Mouse (Mus musculus) spleen, adult 2 months (tissue): ENCODE data around the gene Yeats2. TPM values are rescaled to one million over a fixed set of nuclear protein-coding genes. Genes with fewer than 3 reads are reported as not detected.

Experiments
- DNase-seq, 2 experiments: peaks; one replicate each; pipeline versions ENCODE4 v3.0.0 to v3.0.0-alpha.2; 2012 to 2021; ENCODE audit warnings: low spot score in 2 of 2, low read depth in 1 of 2
- H3K27ac ChIP-seq: fragments of 200-500 bp; 2 replicates; pipeline ENCODE4 v1.5.1; 2012; ENCODE audit warnings: low read length, inconsistent platforms; ENCODE audit not compliant: insufficient read depth
- H3K27me3 ChIP-seq: fragments of 200-500 bp; 2 replicates; pipeline ENCODE4 v1.6.1; 2012; ENCODE audit warnings: mild to moderate bottlenecking, moderate library complexity, low read length, inconsistent platforms; ENCODE audit not compliant: control insufficient read depth, insufficient read depth
- H3K36me3 ChIP-seq: fragments of 200-500 bp; 2 replicates; pipeline ENCODE4 v1.6.1; 2012; ENCODE audit warnings: mild to moderate bottlenecking, low read length, inconsistent platforms; ENCODE audit not compliant: control insufficient read depth, insufficient read depth
- H3K4me1 ChIP-seq: fragments of 200-500 bp; 2 replicates; pipeline ENCODE4 v1.6.1; 2011; ENCODE audit warnings: inconsistent platforms; ENCODE audit not compliant: control insufficient read depth, insufficient read depth, insufficient read length
- H3K4me3 ChIP-seq: fragments of 200-500 bp; 2 replicates; pipeline ENCODE4 v1.5.1; 2011; ENCODE audit warnings: mild to moderate bottlenecking, inconsistent platforms; ENCODE audit not compliant: insufficient read depth, insufficient read length; ENCODE audit errors: extremely low read depth
- CTCF ChIP-seq: fragments of 200-500 bp; IDR thresholded peaks from 2 replicates; pipeline ENCODE4 v1.5.1; 2011; ENCODE audit warnings: mild to moderate bottlenecking, inconsistent platforms; ENCODE audit not compliant: insufficient read depth, insufficient read length, insufficient replicate concordance; ENCODE audit errors: extremely low read depth
- POLR2A ChIP-seq: fragments of 200-500 bp; IDR thresholded peaks from 2 replicates; pipeline ENCODE4 v1.6.1; 2011; ENCODE audit warnings: low read depth, low read length, inconsistent platforms
- WGBS: fragments of 180-500 bp; shearing (Covaris S2); methylation state at CpG from one replicate; pipeline ENCODE4 v1.1.7; 2018; 5-methylcytosine and 5-hydroxymethylcytosine counted together
- polyA plus RNA-seq: library from polyadenylated mRNA; depleted of rRNA; stranded (reverse); fragments of >200 nt; gene quantifications from 2 replicates; pipeline ENCODE4 v1.2.3, GENCODE M21; 2012; rRNA removed

Yeats2 gene
- polyA plus RNA-seq, result 12.5 and 16.7 TPM in 2 replicates

- H3K27me3 ChIP-seq, result no peaks in the 10 kb centered on the region
- H3K36me3 ChIP-seq, result no peaks in the 10 kb centered on the region
- WGBS, result 1% methylated on average over 80 of the region's 92 CpGs
- peaks cover 7% of the 10 kb centered on the region; the same call in 1 of the 2 replicates for H3K4me1 ChIP-seq
- peak within 1 kb of the TSS; percentile 80 for H3K4me3 ChIP-seq
- TF ChIP-seq POLR2A, result peak; percentile 29; the same call in 1 of the 2 replicates
- no peak for TF ChIP-seq CTCF
- peak within 1 kb of the TSS; percentile 73 for H3K27ac ChIP-seq
- DNase-seq, result peak; percentile 76 to 86
Observed at GRCm38 (mm10) chr16:20140772-20141531, at the start of gene Yeats2. Gene Yeats2, plus strand, starts transcription at chr16:20141063.

DNA sequence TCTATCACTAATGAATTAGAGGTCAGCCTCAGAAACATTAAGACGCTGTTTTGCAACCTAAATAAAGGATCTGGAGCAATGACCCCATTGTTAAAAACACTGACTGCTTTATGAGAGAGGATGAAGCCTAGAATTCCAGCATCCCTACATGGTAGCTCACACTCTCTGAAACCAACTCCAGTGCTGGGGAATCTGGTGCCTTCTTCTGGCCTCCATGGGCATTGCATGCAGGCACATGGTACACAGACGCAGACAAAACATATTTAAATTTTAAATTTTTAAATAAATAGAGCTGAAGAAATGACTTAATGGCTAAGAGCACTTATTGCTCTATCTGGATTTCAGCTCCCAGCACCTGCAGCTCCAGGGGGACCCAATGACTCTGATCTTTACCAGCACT is 44.9 kb upstream of the Yeats2 start:
- H3K4me1 ChIP-seq, result peaks cover 2% of the 10 kb centered on the region
- H3K36me3 ChIP-seq, result peaks cover 1% of the 10 kb centered on the region; the same call in 1 of the 2 replicates
- WGBS, result 84% methylated on average over 2 of the region's 2 CpGs
- no peak for TF ChIP-seq CTCF
- no peak for TF ChIP-seq POLR2A
- no peak overlapping the region for H3K4me3 ChIP-seq
- no peaks in the 10 kb centered on the region for H3K27me3 ChIP-seq
- no peak overlapping the region for H3K27ac ChIP-seq
- DNase-seq, result no peak

- H3K4me3 ChIP-seq, result peak within 1 kb of the TSS; percentile 93
- peak; percentile 91 to 93 for DNase-seq
- peak within 1 kb of the TSS; percentile 99 for H3K27ac ChIP-seq
- peaks cover 1% of the 10 kb centered on the region; the same call in 1 of the 2 replicates for H3K36me3 ChIP-seq
- peaks cover 2% of the 10 kb centered on the region for H3K4me1 ChIP-seq
- no peaks in the 10 kb centered on the region for H3K27me3 ChIP-seq
- peak; percentile 46; the same call in 1 of the 2 replicates for TF ChIP-seq CTCF
- TF ChIP-seq POLR2A, result peak; percentile 90
- WGBS, result 3% methylated on average over 29 of the region's 29 CpGs
Observed at GRCm38 (mm10) chr16:20097069-20097710, 43.7 kb upstream of the Yeats2 start, which contains the start of gene Klhl24. Gene Klhl24, plus strand, starts transcription at chr16:20097542.

DNA sequence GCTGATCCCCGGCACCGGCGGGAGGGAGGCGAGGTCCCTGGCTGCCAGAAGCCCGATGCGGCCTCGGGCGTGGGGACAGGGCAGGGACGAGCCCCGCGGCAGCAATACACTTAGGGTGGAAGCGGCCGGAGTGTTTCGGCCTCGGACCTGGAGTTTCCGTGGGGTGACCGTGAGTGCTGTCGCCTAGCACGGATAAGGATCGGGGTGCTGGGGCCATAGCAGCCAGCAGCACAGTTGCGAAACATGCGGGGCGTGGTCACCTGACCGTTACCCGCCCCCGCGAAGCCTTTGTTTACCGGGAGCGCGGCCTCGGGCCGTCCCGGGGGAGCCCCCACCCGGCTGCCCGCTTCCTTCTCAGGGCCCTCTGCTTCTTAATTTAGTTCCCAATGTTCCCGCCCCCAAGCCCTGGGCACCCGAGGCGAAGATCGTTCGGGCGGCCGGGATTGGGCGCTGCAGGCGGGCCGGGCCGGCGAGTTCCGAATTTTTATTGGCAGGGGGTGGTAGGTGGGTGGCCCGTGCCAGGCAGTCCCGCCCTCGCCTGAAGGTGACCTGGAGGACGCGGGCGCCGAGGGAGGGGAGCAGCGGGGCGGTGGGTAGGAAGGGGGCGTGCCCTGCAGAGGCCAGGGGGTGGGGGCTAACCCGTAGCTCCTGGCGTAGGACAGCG is 43.0 kb upstream of the Yeats2 start:
- Histone ChIP-seq H3K4me1 (peaks cover 2% of the 10 kb centered on the region), H3K27me3 (no peaks in the 10 kb centered on the region), H3K36me3 (peaks cover 1% of the 10 kb centered on the region; the same call in 1 of the 2 replicates), H3K27ac (peak overlapping the region; percentile 99), H3K4me3 (peak overlapping the region; percentile 93)
- WGBS, result under 1% methylated on average over 61 of the region's 61 CpGs
- TF ChIP-seq POLR2A, result no peak
- TF ChIP-seq CTCF, result no peak
- DNase-seq, result peak; percentile 88 to 95

GRCm38 (mm10) chr16:20098375-20098727 is 42.5 kb upstream of the Yeats2 start:
- DNase-seq, result no peak
- under 1% methylated on average over 4 of the region's 4 CpGs for WGBS
- TF ChIP-seq POLR2A, result no peak
- no peak for TF ChIP-seq CTCF
- Histone ChIP-seq H3K36me3 (peaks cover 4% of the 10 kb centered on the region), H3K4me1 (peaks cover 2% of the 10 kb centered on the region), H3K27ac (peak overlapping the region; percentile 99; the same call in 1 of the 2 replicates), H3K4me3 (peak overlapping the region; percentile 93), H3K27me3 (no peaks in the 10 kb centered on the region)

DNA sequence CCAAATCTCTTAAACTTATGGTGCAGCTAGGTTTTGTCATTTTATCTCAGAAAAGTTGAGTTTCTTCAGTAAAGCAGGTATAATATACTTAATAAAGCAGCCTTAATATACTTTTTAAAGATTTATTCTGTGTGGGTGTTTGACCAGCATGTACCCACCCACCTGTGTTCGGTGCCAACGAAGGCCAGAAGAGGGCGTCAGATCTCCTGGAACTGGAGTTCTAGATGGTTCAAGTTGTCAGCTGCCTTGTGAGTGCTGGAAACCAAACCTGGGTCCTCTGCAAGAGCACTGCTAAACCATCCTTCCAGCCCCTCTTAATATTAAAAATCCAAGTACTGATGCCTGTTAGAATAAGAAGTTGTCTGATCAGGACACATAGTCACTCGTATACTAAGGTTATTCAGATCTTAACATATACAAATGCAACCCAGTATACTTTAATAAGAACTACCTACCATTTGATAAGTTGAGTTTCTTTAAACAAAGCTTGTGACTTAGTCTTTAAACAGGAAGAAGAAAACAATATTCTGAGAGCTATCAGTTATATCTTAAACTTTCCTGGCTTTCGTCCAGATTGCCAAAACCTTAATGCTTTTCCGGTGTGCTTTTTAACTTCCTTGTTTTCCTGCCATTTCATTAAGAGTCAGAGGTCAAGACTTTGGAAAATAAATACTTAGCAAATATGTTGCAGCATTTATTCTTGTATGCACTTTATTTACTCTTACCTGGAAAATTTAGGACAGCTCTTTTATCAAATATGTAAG is 41.8 kb upstream of the Yeats2 start:
- 76% methylated on average over 6 of the region's 6 CpGs for WGBS
- Histone ChIP-seq H3K4me3 (peak overlapping the region; percentile 17; the same call in 1 of the 2 replicates), H3K27me3 (no peaks in the 10 kb centered on the region), H3K36me3 (peaks cover 9% of the 10 kb centered on the region), H3K4me1 (peaks cover 2% of the 10 kb centered on the region), H3K27ac (0 out of 2 replicates have a peak overlapping the region, but pooled peaks have one; percentile 21)
- TF ChIP-seq CTCF (peak; percentile 3; the same call in 1 of the 2 replicates), POLR2A (no peak)
- no peak for DNase-seq
